Mouse (Mus musculus): Measurements from ENCODE around the gene Klhdc4. TPM values are rescaled to one million over a fixed set of nuclear protein-coding genes. Genes with fewer than 3 reads are reported as not detected.

Klhdc4 gene
- polyA plus RNA-seq, 1 experiment: 29.9 TPM

DNA sequence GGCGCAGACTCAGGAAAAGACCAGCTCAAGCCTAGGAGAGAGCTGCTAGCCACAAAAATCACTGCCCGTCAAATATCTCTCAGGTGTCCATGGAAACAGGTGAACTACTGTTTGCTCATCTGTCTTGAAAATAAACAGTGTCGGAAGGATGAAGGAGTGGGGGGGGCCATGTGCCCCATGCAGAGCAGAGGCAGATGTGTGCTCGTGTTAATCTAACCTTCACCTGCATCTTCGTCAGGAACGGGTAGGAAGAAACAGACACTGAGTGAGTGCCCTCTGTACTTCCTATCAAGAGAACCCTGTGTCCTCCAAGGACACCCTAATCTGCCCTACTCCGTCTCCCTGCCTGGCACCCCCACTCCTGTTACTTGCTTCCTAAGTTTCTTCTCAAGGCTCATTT is 22.3 kb upstream of the Klhdc4 start:
- Histone ChIP-seq H3K36me3 (ENCODE audit: control insufficient read depth, insufficient read depth, low read length) (no peaks in the 10 kb centered on the region), H3K27me3 (ENCODE audit: control insufficient read depth, insufficient read depth, low read length) (no peaks in the 10 kb centered on the region), H3K4me3 (ENCODE audit: control insufficient read depth, insufficient read depth, low read length) (no peak overlapping the region), H3K4me1 (replicated peaks; ENCODE audit: control insufficient read depth, insufficient read depth, low read length) (peaks cover 16% of the 10 kb centered on the region), H3K27ac (ENCODE audit: control insufficient read depth, insufficient read depth, low read length) (no peak overlapping the region)
- 80% methylated on average over 7 of the region's 7 CpGs for WGBS
- no peak for DNase-seq
- no peak for TF ChIP-seq POLR2A (IDR thresholded peaks at IDR 0.05; ENCODE audit: control insufficient read depth, extremely low read depth, insufficient read depth, low read length, poor library complexity)
- no peak for TF ChIP-seq CTCF (IDR thresholded peaks at IDR 0.05; ENCODE audit: borderline replicate concordance, control insufficient read depth, extremely low read depth, insufficient read depth, low read length, poor library complexity)

DNA sequence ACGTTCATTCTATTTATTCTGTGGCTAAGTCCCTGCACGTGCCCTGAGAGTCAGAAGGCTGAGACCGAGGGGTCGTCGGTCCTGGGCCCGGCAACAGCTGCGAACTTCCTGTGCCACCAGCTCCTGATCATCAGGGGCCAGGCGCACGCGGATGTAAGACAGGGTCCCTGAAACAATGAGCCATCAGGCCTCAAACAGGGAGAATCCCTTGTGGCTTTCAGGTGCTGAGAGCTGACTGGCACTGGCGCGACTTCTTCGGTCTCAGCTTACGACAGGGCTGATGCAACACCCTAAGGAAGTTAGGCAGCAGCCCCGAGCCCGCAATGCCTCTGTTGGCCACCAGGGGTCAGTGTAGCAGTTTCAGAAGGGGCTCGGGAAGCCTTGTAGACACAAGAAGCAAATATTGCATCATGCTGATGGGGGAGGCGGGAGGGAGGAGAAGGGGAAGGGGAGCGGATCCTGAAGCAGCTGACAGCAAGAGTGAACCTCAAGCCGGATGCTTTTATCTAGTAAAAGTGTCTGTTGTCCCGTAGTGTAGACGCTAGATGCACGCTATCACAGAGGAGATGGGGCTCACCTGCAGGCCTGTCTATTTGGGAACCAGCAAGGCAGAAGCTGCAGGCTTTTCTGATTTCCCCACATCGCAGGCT is 21.6 kb upstream of the Klhdc4 start:
- no peaks in the 10 kb centered on the region for H3K36me3 ChIP-seq (ENCODE audit: control insufficient read depth, insufficient read depth, low read length)
- DNase-seq: peak; percentile 98
- peak overlapping the region; percentile 11; the same call in 1 of the 2 replicates for H3K27ac ChIP-seq (ENCODE audit: control insufficient read depth, insufficient read depth, low read length)
- peak overlapping the region; percentile 31 for H3K4me3 ChIP-seq (ENCODE audit: control insufficient read depth, insufficient read depth, low read length)
- peaks cover 16% of the 10 kb centered on the region for H3K4me1 ChIP-seq (replicated peaks; ENCODE audit: control insufficient read depth, insufficient read depth, low read length)
- 5% methylated on average over 24 of the region's 24 CpGs for WGBS
- TF ChIP-seq POLR2A (IDR thresholded peaks at IDR 0.05; ENCODE audit: control insufficient read depth, extremely low read depth, insufficient read depth, low read length, poor library complexity) (no peak), CTCF (IDR thresholded peaks at IDR 0.05; ENCODE audit: borderline replicate concordance, control insufficient read depth, extremely low read depth, insufficient read depth, low read length, poor library complexity) (peak; percentile 100)
- no peaks in the 10 kb centered on the region for H3K27me3 ChIP-seq (ENCODE audit: control insufficient read depth, insufficient read depth, low read length)

DNA sequence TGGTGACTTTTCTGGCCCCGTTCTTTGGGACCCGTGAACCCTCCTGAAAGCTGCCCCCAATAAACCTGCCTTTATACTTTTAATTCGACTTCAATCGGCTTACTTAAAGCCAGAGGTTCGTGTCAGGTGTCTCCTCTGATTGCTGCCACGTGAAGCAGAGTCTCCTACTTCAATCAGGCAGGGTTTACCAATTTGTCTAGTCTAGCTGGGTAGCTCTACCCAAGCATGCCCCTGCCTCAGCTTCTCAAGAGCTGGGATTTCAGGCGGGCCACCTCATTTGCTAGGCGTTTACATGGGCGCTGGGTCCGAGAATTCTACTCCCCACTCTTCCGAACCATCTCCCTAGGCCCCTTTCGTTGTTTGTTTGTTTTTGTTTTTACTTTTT is 21.1 kb upstream of the Klhdc4 start:
- Histone ChIP-seq H3K4me1 (replicated peaks; ENCODE audit: control insufficient read depth, insufficient read depth, low read length) (peaks cover 16% of the 10 kb centered on the region), H3K27ac (ENCODE audit: control insufficient read depth, insufficient read depth, low read length) (peak overlapping the region; percentile 11; the same call in 1 of the 2 replicates), H3K36me3 (ENCODE audit: control insufficient read depth, insufficient read depth, low read length) (no peaks in the 10 kb centered on the region), H3K4me3 (ENCODE audit: control insufficient read depth, insufficient read depth, low read length) (no peak overlapping the region; the same call in 1 of the 2 replicates), H3K27me3 (ENCODE audit: control insufficient read depth, insufficient read depth, low read length) (no peaks in the 10 kb centered on the region)
- WGBS: 52% methylated on average over 12 of the region's 12 CpGs
- TF ChIP-seq POLR2A (IDR thresholded peaks at IDR 0.05; ENCODE audit: control insufficient read depth, extremely low read depth, insufficient read depth, low read length, poor library complexity) (no peak), CTCF (IDR thresholded peaks at IDR 0.05; ENCODE audit: borderline replicate concordance, control insufficient read depth, extremely low read depth, insufficient read depth, low read length, poor library complexity) (no peak)
- no peak for DNase-seq

DNA sequence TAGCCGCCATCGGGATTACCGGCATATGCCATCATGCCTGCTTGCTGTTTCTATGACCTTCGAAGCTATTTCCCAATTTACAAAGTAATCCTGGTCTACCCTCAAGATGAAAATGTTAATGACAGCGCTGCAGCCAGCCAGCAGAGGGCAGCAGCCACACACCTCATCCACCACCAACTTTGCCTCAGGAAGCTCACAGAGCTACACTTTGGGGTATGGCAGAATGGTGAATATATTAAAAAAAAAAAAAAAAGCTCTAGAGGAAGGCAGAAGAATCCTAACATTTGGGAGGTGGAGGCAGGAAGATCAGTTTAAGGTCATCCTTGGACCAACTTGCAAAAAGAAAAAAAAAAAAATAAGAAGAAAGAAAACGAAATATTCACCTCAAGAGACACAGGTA is 20.6 kb upstream of the Klhdc4 start:
- no peaks in the 10 kb centered on the region for H3K27me3 ChIP-seq (ENCODE audit: control insufficient read depth, insufficient read depth, low read length)
- TF ChIP-seq CTCF (IDR thresholded peaks at IDR 0.05; ENCODE audit: borderline replicate concordance, control insufficient read depth, extremely low read depth, insufficient read depth, low read length, poor library complexity) (peak; percentile 91), POLR2A (IDR thresholded peaks at IDR 0.05; ENCODE audit: control insufficient read depth, extremely low read depth, insufficient read depth, low read length, poor library complexity) (no peak)
- DNase-seq: peak; percentile 74
- no peak overlapping the region for H3K27ac ChIP-seq (ENCODE audit: control insufficient read depth, insufficient read depth, low read length)
- WGBS: 12% methylated on average over 6 of the region's 6 CpGs
- H3K4me1 ChIP-seq (replicated peaks; ENCODE audit: control insufficient read depth, insufficient read depth, low read length): peaks cover 16% of the 10 kb centered on the region
- H3K4me3 ChIP-seq (ENCODE audit: control insufficient read depth, insufficient read depth, low read length): no peak overlapping the region
- no peaks in the 10 kb centered on the region for H3K36me3 ChIP-seq (ENCODE audit: control insufficient read depth, insufficient read depth, low read length)

DNA sequence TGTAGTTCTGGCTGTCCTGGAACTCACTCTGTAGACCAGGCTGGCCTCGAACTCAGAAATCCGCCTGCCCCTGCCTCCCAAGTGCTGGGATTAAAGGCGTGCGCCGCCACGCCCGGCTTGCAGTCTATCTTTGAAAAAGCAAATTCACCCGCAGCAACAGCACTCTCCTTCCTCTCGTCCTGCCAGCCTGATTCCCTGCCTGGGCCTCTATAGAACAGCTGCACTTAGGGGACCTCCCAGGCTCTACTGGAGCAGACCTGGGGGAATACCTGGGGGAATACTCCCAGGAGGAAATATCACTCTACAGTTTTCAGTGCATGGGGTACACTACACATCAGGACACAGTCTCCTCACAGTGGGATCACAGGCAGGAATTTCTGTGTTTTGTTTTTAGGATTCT is 19.9 kb upstream of the Klhdc4 start:
- no peak overlapping the region for H3K27ac ChIP-seq (ENCODE audit: control insufficient read depth, insufficient read depth, low read length)
- H3K36me3 ChIP-seq (ENCODE audit: control insufficient read depth, insufficient read depth, low read length): no peaks in the 10 kb centered on the region
- H3K27me3 ChIP-seq (ENCODE audit: control insufficient read depth, insufficient read depth, low read length): no peaks in the 10 kb centered on the region
- no peak for DNase-seq
- WGBS: 83% methylated on average over 9 of the region's 9 CpGs
- no peak overlapping the region for H3K4me3 ChIP-seq (ENCODE audit: control insufficient read depth, insufficient read depth, low read length)
- H3K4me1 ChIP-seq (replicated peaks; ENCODE audit: control insufficient read depth, insufficient read depth, low read length): peaks cover 16% of the 10 kb centered on the region
- no peak for TF ChIP-seq CTCF (IDR thresholded peaks at IDR 0.05; ENCODE audit: borderline replicate concordance, control insufficient read depth, extremely low read depth, insufficient read depth, low read length, poor library complexity)
- no peak for TF ChIP-seq POLR2A (IDR thresholded peaks at IDR 0.05; ENCODE audit: control insufficient read depth, extremely low read depth, insufficient read depth, low read length, poor library complexity)

DNA sequence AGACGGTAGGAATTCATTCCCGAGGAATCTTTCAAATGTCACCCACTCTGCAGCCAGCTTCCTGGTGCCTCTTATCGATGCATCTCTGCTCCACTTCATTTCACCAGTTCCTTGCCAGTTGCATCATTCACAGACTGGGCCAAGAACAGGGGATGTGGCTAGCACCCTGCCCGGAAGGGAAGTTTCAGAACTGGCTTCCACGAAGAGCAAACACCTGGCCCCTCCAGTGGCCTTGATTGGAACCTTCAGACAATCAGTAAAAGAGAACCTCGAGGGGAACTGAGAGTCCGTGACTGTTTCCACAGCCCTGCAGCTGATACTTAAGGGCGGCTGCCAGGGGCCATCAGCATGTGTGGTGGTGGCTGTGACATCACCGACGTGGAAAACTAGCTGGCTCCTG is 19.1 kb upstream of the Klhdc4 start:
- no peak for DNase-seq
- no peak for TF ChIP-seq CTCF (IDR thresholded peaks at IDR 0.05; ENCODE audit: borderline replicate concordance, control insufficient read depth, extremely low read depth, insufficient read depth, low read length, poor library complexity)
- TF ChIP-seq POLR2A (IDR thresholded peaks at IDR 0.05; ENCODE audit: control insufficient read depth, extremely low read depth, insufficient read depth, low read length, poor library complexity): no peak
- H3K4me1 ChIP-seq (replicated peaks; ENCODE audit: control insufficient read depth, insufficient read depth, low read length): peaks cover 16% of the 10 kb centered on the region
- no peak overlapping the region for H3K4me3 ChIP-seq (ENCODE audit: control insufficient read depth, insufficient read depth, low read length)
- H3K27ac ChIP-seq (ENCODE audit: control insufficient read depth, insufficient read depth, low read length): no peak overlapping the region
- no peaks in the 10 kb centered on the region for H3K36me3 ChIP-seq (ENCODE audit: control insufficient read depth, insufficient read depth, low read length)
- H3K27me3 ChIP-seq (ENCODE audit: control insufficient read depth, insufficient read depth, low read length): no peaks in the 10 kb centered on the region
- 20% methylated on average over 10 of the region's 10 CpGs for WGBS

DNA sequence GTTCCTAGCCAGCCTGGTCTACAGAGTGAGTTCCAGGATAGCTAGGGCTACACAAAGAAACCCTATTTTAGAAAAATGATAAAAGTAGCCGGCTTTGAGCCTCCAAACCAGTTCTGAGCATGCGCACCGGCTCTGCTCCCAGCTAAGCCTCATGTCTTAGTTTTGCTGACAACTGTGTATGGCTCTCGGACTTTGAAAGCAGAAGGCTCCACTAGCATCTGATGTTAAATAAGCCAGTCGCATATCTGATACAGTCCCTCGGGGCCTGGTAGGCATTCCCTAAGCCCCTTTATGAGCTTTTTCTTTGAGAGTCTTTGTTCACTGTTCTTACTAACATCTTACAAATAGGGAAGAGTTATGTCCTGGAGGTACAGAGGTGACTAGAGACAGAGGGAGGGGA is 18.6 kb upstream of the Klhdc4 start:
- DNase-seq: no peak
- Histone ChIP-seq H3K4me1 (replicated peaks; ENCODE audit: control insufficient read depth, insufficient read depth, low read length) (peaks cover 16% of the 10 kb centered on the region), H3K27me3 (ENCODE audit: control insufficient read depth, insufficient read depth, low read length) (no peaks in the 10 kb centered on the region), H3K36me3 (ENCODE audit: control insufficient read depth, insufficient read depth, low read length) (no peaks in the 10 kb centered on the region), H3K4me3 (ENCODE audit: control insufficient read depth, insufficient read depth, low read length) (no peak overlapping the region), H3K27ac (ENCODE audit: control insufficient read depth, insufficient read depth, low read length) (no peak overlapping the region)
- TF ChIP-seq CTCF (IDR thresholded peaks at IDR 0.05; ENCODE audit: borderline replicate concordance, control insufficient read depth, extremely low read depth, insufficient read depth, low read length, poor library complexity): no peak
- no peak for TF ChIP-seq POLR2A (IDR thresholded peaks at IDR 0.05; ENCODE audit: control insufficient read depth, extremely low read depth, insufficient read depth, low read length, poor library complexity)
- 88% methylated on average over 6 of the region's 6 CpGs for WGBS

Measured in thymus, adult 2 months (tissue).